Mouse (Mus musculus) liver, embryonic 14.5 days (tissue): ENCODE measurements around the gene Wdfy4.

Experiments used
- CTCF ChIP-seq: IDR thresholded peaks from 2 replicates; pipeline ENCODE4 v1.5.1; 2016; ENCODE audit warnings: antibody characterized with exemption, low read depth, control low read depth
- EP300 ChIP-seq: IDR thresholded peaks from 2 replicates; pipeline ENCODE4 v1.6.1; 2016; ENCODE audit warnings: antibody characterized with exemption, low read depth

DNA sequence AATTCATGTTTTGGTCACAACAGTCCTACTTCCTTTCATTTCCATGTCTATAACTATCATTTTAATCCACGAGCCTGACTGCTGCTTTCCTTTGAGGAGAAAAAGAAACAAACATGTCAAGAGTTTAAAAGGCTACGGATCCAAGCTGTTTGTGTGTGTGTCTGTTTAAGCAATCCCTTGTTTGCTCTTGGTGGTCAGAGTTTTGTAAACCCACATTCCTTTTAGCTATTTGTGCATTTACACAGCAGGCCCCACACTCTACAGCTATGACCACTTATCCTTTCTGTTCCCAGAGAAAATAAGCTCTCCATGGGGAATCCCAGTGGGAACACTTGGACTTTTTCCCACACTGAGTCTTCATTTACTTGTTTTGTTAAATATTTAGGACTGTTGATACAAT, 269.9 kb downstream of the Wdfy4 start:
- TF ChIP-seq CTCF = no peak
- TF ChIP-seq EP300 = no peak
